Mouse (Mus musculus) midbrain, embryonic 11.5 days (tissue): Measurements from ENCODE around the gene Dxo. TPM values are rescaled to one million over a fixed set of nuclear protein-coding genes. Genes with fewer than 3 reads are reported as not detected.
A peak's percentile ranks its signal among the peaks of the same experiment; 100 is the strongest.

ENCODE experiments used
- ATAC-seq: fragments of 200-750 bp; cut with Nextera tagmentation; 2 replicates; pipeline ENCODE4 v1.8.0; 2017; ENCODE audit warnings: moderate TSS enrichment, moderate library complexity; ENCODE audit not compliant: low FRiP score
- DNase-seq: peaks from one replicate; pipeline ENCODE4 v3.0.0; 2015; ENCODE audit warnings: low spot score; ENCODE audit errors: missing footprints
- H3K27ac ChIP-seq: fragments of 300-500 bp; sonication (generic); 2 replicates; pipeline ENCODE4 v1.5.1; 2014; ENCODE audit warnings: low read depth, low read length
- H3K27me3 ChIP-seq: fragments of 300-500 bp; sonication (generic); 2 replicates; pipeline ENCODE4 v1.6.1; 2014; ENCODE audit warnings: mild to moderate bottlenecking, low read length, moderate library complexity, mixed read lengths; ENCODE audit not compliant: control insufficient read depth, insufficient read depth
- H3K36me3 ChIP-seq: fragments of 300-500 bp; sonication (generic); 2 replicates; pipeline ENCODE4 v1.6.1; 2014; ENCODE audit warnings: mild to moderate bottlenecking, low read length, moderate library complexity, mixed read lengths; ENCODE audit not compliant: control insufficient read depth, insufficient read depth
- H3K4me1 ChIP-seq: fragments of 300-500 bp; sonication (generic); 2 replicates; pipeline ENCODE4 v1.6.1; 2014; ENCODE audit warnings: low read length; ENCODE audit not compliant: control insufficient read depth, insufficient read depth
- H3K4me2 ChIP-seq: fragments of 300-500 bp; sonication (generic); 2 replicates; pipeline ENCODE4 v1.6.1; 2014; ENCODE audit warnings: mild to moderate bottlenecking, moderate library complexity
- H3K4me3 ChIP-seq: fragments of 300-500 bp; sonication (generic); 2 replicates; pipeline ENCODE4 v1.5.1; 2014; ENCODE audit warnings: low read depth, low read length
- H3K9ac ChIP-seq: fragments of 300-500 bp; sonication (generic); 2 replicates; pipeline ENCODE4 v1.6.1; 2014; ENCODE audit warnings: low read length
- H3K9me3 ChIP-seq: fragments of 300-500 bp; sonication (generic); 2 replicates; pipeline ENCODE4 v1.6.1; 2016; ENCODE audit warnings: low read length; ENCODE audit not compliant: control insufficient read depth
- WGBS: fragments of 180-500 bp; shearing (Covaris S2); extraction: QIAGEN DNeasy Blood & Tissue Kit; methylation state at CpG from one replicate; pipeline ENCODE4 v1.1.7; 2014; 5-methylcytosine and 5-hydroxymethylcytosine counted together
- polyA plus RNA-seq: library from polyadenylated mRNA; unstranded; fragments of >200 nt; fragmentation: Nextera tagmentation; extraction: Ambion mirVana; gene quantifications from 2 replicates; pipeline ENCODE4 v1.2.1, GENCODE M21; 2014

Dxo gene
- polyA plus RNA-seq, 1 experiment from 2014 or later: 64.8 TPM

DNA sequence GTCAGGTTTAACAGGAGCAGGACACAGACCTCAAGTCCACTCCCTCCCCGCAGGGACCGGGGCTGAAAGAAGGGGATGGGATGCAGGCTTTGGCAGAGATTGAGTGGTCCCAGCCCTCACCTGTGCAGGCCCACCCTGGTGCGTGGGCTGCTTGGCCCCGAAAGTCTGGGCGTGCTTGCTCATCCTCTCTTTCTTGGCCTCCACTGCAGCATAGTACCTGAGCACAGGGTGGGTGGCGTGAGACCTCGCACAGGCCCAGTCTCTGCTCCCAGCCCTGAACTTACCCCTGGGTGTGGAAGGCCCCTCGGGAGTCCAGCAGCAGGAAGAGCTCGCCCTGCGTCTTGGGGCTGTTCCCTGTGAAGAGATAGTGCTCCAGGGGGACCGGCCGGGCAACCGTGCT, 8.1 kb downstream of the Dxo start:
- Histone ChIP-seq H3K27me3 (no peaks in the 10 kb centered on the region), H3K4me3 (no peak overlapping the region), H3K9ac (no peak overlapping the region), H3K4me2 (no peak overlapping the region), H3K36me3 (peaks cover 18% of the 10 kb centered on the region), H3K27ac (no peak overlapping the region), H3K9me3 (no peaks in the 10 kb centered on the region), H3K4me1 (peaks cover 4% of the 10 kb centered on the region; the same call in 1 of the 2 replicates)
- DNase-seq (no peak), ATAC-seq (no peak)
- WGBS: 93% methylated on average over 13 of the region's 13 CpGs

DNA sequence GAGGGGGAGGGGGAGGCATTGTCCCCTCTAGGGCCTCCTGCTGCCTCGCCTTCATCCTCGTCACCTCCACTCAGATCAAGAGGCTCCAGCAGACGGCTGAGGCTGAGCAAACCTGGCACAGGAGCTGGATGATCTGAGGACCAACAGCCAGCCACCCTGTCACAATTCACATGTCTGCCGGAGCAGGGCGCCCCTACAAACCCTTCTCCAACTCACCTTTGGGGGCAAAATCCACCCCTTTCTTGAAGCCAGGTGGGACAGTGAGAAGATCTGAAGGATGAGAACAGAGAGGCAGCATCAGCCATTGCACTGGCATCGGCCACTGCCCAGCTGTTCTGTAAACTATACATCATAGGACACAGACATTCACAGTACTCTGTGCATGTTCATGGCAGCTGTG, 10.4 kb downstream of the Dxo start:
- WGBS: 84% methylated on average over 6 of the region's 6 CpGs
- ATAC-seq: no peak

DNA sequence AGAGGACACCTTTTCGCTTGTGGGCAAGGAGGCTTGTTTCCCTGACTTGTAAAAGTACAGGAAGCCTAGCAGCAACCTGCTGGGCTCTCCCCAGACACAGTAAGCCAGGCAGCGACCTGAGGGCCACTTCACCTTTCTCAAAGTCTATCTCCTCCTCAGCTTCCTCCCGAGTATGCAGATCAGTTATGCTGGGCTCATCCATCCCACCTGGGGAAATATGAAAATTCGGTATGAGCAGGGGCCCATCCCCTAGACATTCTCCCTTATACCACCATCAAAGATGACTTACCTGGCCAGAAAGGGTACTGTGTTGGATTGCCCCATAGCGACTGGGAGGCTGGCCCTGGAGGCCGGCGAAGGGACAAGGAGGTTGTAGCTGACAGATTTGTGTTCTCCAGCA, 10.8 kb downstream of the Dxo start:
- Histone ChIP-seq H3K4me1 (peaks cover 14% of the 10 kb centered on the region), H3K4me3 (no peak overlapping the region), H3K27ac (no peak overlapping the region), H3K36me3 (peaks cover 15% of the 10 kb centered on the region), H3K27me3 (no peaks in the 10 kb centered on the region), H3K4me2 (no peak overlapping the region), H3K9ac (no peak overlapping the region), H3K9me3 (no peaks in the 10 kb centered on the region)
- no peak for DNase-seq
- 86% methylated on average over 7 of the region's 7 CpGs for WGBS
- no peak for ATAC-seq

More for the DNA sequence above, 10.4 kb downstream of the Dxo start:
- H3K27ac ChIP-seq: no peak overlapping the region
- H3K36me3 ChIP-seq: peaks cover 15% of the 10 kb centered on the region
- H3K9me3 ChIP-seq: no peaks in the 10 kb centered on the region
- peaks cover 14% of the 10 kb centered on the region for H3K4me1 ChIP-seq
- no peak overlapping the region for H3K4me2 ChIP-seq
- no peaks in the 10 kb centered on the region for H3K27me3 ChIP-seq
- no peak for DNase-seq
- no peak overlapping the region for H3K4me3 ChIP-seq
- no peak overlapping the region for H3K9ac ChIP-seq

DNA sequence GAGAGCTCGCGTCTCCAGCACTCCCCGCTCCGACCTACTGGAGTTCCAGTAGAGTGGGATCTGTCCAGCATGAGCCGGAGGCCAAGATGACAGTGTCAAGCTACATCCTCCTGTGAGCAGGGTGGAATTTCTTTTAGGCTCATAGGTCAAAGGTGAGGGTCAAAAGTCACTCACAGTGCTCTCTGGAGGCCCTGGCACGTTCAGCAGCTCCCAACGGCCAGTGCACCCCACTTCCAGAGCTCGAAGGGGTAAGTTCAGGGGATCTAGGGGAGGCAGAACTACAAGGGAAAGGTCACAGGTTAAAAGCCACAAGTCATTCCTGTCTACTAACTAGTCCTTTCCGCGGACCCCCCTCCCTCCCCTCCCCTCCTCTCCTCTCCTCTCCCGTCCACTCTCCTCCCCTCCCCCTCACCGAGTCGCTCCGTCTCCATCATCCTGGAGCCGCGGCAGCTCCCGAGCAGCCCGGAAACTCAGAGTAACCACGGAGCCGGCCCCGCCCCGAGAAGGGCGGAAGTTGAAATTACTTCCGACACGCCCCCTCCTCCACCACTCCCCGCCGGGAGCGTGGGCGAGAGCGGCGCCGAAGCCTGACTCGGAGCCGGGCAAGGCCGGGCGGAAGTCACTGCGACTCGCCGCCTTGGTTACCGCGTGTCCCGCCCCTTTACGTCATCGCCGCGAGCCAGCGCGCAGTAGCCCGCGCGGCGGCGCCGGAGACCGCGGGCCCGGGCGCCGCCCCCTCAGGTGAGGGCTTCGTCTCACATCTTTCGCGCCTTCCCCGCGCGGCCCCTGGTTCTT, 13.1 kb downstream of the Dxo start, which contains the start of the genes Skiv2l and Nelfe:
Skiv2l (minus strand) TSS at position 489 of the 795 bp plus-strand sequence.
Nelfe (plus strand) TSS at position 670 of the 795 bp plus-strand sequence.
- Histone ChIP-seq H3K27me3 (no peaks in the 10 kb centered on the region), H3K4me2 (peak within 1 kb of the TSS; percentile 86), H3K9me3 (no peaks in the 10 kb centered on the region), H3K36me3 (peaks cover 9% of the 10 kb centered on the region; the same call in 1 of the 2 replicates), H3K27ac (no peak within 1 kb of the TSS), H3K9ac (peak within 1 kb of the TSS; percentile 84), H3K4me1 (peaks cover 14% of the 10 kb centered on the region), H3K4me3 (peak within 1 kb of the TSS; percentile 72)
- WGBS: 1% methylated on average over 65 of the region's 65 CpGs
- peak; percentile 100 for DNase-seq
- peak; percentile 97 for ATAC-seq

DNA sequence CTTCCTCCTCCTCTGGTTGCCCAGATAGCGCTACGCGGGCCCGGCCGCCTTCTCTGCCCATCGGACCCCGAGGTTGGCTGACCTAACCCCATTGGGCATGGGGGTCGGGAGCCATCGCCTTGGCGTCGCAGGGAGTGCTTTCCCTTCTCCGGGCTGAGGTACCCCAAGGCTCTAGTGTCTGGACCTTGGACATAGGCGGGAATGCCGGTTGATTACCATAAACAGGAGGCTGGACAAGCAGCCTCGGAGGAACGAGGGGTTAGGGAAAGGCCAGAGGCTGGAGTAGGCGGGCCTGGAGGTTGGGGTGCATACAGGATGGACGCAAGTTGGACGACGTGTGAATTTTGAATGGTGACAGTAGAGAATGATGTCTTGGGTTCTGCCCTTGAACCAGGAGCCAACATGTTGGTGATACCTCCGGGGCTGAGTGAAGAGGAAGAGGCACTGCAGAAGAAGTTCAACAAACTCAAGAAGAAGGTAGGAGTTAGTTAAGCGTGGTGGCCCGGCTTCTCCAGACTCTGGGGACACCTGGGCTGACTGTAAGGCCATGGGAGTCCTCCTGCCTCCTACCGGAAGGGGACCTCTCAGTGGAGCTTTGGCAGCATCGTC, 13.8 kb downstream of the Dxo start:
- Histone ChIP-seq H3K9ac (peak overlapping the region; percentile 84), H3K4me2 (peak overlapping the region; percentile 86), H3K4me3 (peak overlapping the region; percentile 72), H3K4me1 (peaks cover 14% of the 10 kb centered on the region), H3K27ac (no peak overlapping the region), H3K36me3 (peaks cover 9% of the 10 kb centered on the region; the same call in 1 of the 2 replicates), H3K27me3 (no peaks in the 10 kb centered on the region), H3K9me3 (no peaks in the 10 kb centered on the region)
- no peak for DNase-seq
- WGBS: under 1% methylated on average over 25 of the region's 25 CpGs
- no peak; the same call in 1 of the 2 replicates for ATAC-seq

DNA sequence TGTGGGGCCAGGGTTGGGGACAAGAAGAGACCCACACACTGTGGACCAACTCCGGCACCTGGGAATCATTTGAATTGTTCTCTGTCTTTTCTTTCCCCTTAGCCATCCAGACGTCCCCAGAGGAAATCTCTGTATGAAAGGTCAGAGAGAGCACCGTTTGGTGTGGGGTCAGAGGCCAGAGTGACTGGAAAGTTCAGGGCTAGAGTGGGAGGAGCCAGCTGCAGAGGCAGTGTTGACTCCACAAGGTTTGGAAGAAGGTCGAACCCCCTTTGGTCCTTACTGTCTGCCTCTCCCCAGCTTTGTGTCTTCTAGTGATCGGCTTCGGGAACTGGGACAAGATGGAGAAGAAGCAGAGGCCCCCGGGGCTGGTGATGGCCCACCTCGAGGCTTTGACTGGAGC, 16.7 kb downstream of the Dxo start:
- no peak overlapping the region for H3K9ac ChIP-seq
- no peak for DNase-seq
- H3K9me3 ChIP-seq: no peaks in the 10 kb centered on the region
- no peak overlapping the region for H3K27ac ChIP-seq
- peaks cover 14% of the 10 kb centered on the region for H3K4me1 ChIP-seq
- H3K4me2 ChIP-seq: no peak overlapping the region
- no peaks in the 10 kb centered on the region for H3K27me3 ChIP-seq
- H3K36me3 ChIP-seq: peaks cover 2% of the 10 kb centered on the region; the same call in 1 of the 2 replicates
- WGBS: 80% methylated on average over 8 of the region's 8 CpGs
- no peak overlapping the region for H3K4me3 ChIP-seq
- ATAC-seq: no peak

DNA sequence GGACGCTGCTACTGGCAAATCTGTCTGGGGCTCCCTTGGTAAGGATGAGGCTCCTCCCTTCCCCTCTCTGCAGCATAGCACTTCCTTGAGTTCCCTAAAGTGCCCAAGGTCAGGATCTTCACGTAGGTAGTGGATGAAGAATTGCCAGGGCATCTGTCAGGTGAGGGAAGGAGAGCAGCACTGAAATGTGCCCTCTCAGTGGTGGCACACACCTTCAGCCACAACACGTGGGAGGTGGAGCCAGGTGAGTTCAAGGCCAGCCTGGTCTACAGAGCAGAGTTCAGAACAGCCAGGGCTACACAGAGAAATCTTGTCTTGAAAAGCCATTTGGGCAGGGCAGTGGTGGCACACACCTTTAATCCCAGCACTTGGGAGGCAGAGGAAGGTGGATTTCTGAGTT, 17.9 kb downstream of the Dxo start:
- WGBS: 83% methylated on average over 3 of the region's 3 CpGs
- H3K4me1 ChIP-seq: peaks cover 10% of the 10 kb centered on the region
- H3K36me3 ChIP-seq: peaks cover 2% of the 10 kb centered on the region; the same call in 1 of the 2 replicates
- H3K4me2 ChIP-seq: no peak overlapping the region
- H3K9ac ChIP-seq: no peak overlapping the region
- no peaks in the 10 kb centered on the region for H3K9me3 ChIP-seq
- H3K27me3 ChIP-seq: no peaks in the 10 kb centered on the region
- no peak overlapping the region for H3K4me3 ChIP-seq
- DNase-seq: peak; percentile 79
- no peak overlapping the region for H3K27ac ChIP-seq
- no peak for ATAC-seq

DNA sequence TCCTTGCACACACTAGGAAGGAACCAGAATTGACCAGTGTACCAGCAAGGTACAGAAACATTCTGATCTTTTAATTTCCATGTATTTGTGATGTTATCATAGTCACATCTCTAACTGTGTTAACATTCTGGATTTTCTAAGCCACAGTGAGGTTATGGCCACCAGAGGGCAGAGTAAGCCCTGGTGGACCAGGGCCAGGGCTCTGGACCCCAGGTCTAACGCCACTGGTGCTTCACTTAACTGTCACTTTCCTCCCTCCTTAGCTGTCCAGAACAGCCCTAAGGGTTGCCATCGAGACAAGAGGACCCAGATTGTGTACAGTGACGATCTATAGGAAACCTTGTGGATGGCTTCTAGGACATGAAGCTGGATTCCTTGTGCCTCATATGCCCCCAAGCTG, 19.0 kb downstream of the Dxo start:
- no peak overlapping the region for H3K9ac ChIP-seq
- DNase-seq (peak; percentile 91), ATAC-seq (peak; percentile 32; the same call in 1 of the 2 replicates)
- H3K4me3 ChIP-seq: no peak overlapping the region
- H3K4me2 ChIP-seq: no peak overlapping the region
- H3K9me3 ChIP-seq: no peaks in the 10 kb centered on the region
- peaks cover 8% of the 10 kb centered on the region for H3K4me1 ChIP-seq
- peaks cover 2% of the 10 kb centered on the region; the same call in 1 of the 2 replicates for H3K36me3 ChIP-seq
- H3K27me3 ChIP-seq: no peaks in the 10 kb centered on the region
- no peak overlapping the region for H3K27ac ChIP-seq
- WGBS: 45% methylated on average over 3 of the region's 3 CpGs

DNA sequence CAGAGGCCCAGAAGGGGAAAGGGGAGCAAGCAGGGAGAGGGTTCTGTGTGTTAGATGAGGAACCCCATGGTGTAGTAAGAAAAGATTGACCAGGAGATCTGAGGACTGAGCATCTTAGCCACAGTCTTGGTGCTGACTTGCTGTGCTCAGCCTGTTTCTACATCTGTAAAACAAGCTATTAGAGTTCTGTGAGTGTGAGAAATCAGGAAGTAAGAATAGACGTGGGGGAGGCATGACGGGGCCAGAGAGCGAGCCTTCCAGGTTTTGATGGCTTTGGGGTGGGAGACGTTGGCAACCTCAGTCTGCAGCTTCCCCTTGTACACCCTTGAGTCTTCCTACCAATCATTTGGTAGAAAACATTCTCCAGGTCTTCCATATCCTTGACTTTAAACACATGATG, 21.9 kb downstream of the Dxo start:
- no peak overlapping the region for H3K27ac ChIP-seq
- ATAC-seq: no peak
- H3K27me3 ChIP-seq: no peaks in the 10 kb centered on the region
- DNase-seq: peak; percentile 31
- no peaks in the 10 kb centered on the region for H3K4me1 ChIP-seq
- no peak overlapping the region for H3K9ac ChIP-seq
- H3K9me3 ChIP-seq: no peaks in the 10 kb centered on the region
- H3K36me3 ChIP-seq: peaks cover 2% of the 10 kb centered on the region; the same call in 1 of the 2 replicates
- no peak overlapping the region for H3K4me3 ChIP-seq
- WGBS: 80% methylated on average over 4 of the region's 4 CpGs
- H3K4me2 ChIP-seq: no peak overlapping the region
